Mouse (Mus musculus) spleen, postnatal 36 days (tissue): ENCODE data around the gene Akt2.

ENCODE experiments used
- DNase-seq, 2 experiments: peaks; one replicate each; pipeline ENCODE4 v3.0.0; 2022; ENCODE audit warnings: low spot score in 2 of 2, mixed read lengths in 1 of 2

Akt2 gene

GRCm38 (mm10) chr7:27587741-27588140 is 3.6 kb upstream of the Akt2 start:
- DNase-seq = no peak

GRCm38 (mm10) chr7:27590088-27590487 is 1.3 kb upstream of the Akt2 start:
- no peak for DNase-seq

GRCm38 (mm10) chr7:27590566-27591213 is 662 bp upstream of the Akt2 start:
- DNase-seq = peak in 1 of 2 experiments; percentile 29

GRCm38 (mm10) chr7:27592217-27592929 is 1.0 kb downstream of the Akt2 start:
- peak; percentile 41 to 51 for DNase-seq

GRCm38 (mm10) chr7:27592934-27593645 is 1.7 kb downstream of the Akt2 start:
- no peak for DNase-seq

- no peak for DNase-seq
Observed at GRCm38 (mm10) chr7:27596586-27597503, 5.5 kb downstream of the Akt2 start.

- DNase-seq = no peak
Observed at GRCm38 (mm10) chr7:27598053-27598452, 6.7 kb downstream of the Akt2 start.

GRCm38 (mm10) chr7:27601628-27602027 is 10.3 kb downstream of the Akt2 start:
- no peak for DNase-seq

- no peak for DNase-seq
Observed at GRCm38 (mm10) chr7:27602161-27602560, 10.8 kb downstream of the Akt2 start.

GRCm38 (mm10) chr7:27602835-27603234 is 11.5 kb downstream of the Akt2 start:
- no peak for DNase-seq

- no peak for DNase-seq
Observed at GRCm38 (mm10) chr7:27604661-27605348, 13.5 kb downstream of the Akt2 start.

- DNase-seq = no peak
Observed at GRCm38 (mm10) chr7:27605499-27606285, 14.3 kb downstream of the Akt2 start.

- DNase-seq = no peak
Observed at GRCm38 (mm10) chr7:27606481-27607254, 15.3 kb downstream of the Akt2 start.

- DNase-seq = no peak
Observed at GRCm38 (mm10) chr7:27607580-27607979, 16.2 kb downstream of the Akt2 start.

GRCm38 (mm10) chr7:27608130-27608529 is 16.8 kb downstream of the Akt2 start:
- DNase-seq = no peak

- no peak for DNase-seq
Observed at GRCm38 (mm10) chr7:27609285-27609684, 17.9 kb downstream of the Akt2 start.

- no peak for DNase-seq
Observed at GRCm38 (mm10) chr7:27609688-27610087, 18.3 kb downstream of the Akt2 start.

- no peak for DNase-seq
Observed at GRCm38 (mm10) chr7:27610370-27610769, 19.0 kb downstream of the Akt2 start.

- no peak for DNase-seq
Observed at GRCm38 (mm10) chr7:27610871-27611270, 19.5 kb downstream of the Akt2 start.
